Mouse (Mus musculus) frontal cortex, postnatal 25 days (tissue): ENCODE data around the gene Plin2.
"Not testable (repeated sequence)": the region's sequence is repeated elsewhere in the genome, so short reads cannot be mapped to it uniquely, and the experiment has no call there.

Experiments
- DNase-seq, 2 experiments: peaks; one replicate each; pipeline ENCODE4 v3.0.0; 2022; ENCODE audit warnings: low spot score in 2 of 2

The Plin2 gene

GRCm38 (mm10) chr4:86683746-86684145, 13.9 kb upstream of the Plin2 start:
- DNase-seq = no peak

- DNase-seq = no peak
Measured at GRCm38 (mm10) chr4:86683280-86683679, 13.4 kb upstream of the Plin2 start.

GRCm38 (mm10) chr4:86681846-86682245, 12.0 kb upstream of the Plin2 start:
- DNase-seq = no peak

- no peak for DNase-seq
Measured at GRCm38 (mm10) chr4:86681421-86681820, 11.6 kb upstream of the Plin2 start.

- no peak for DNase-seq
Measured at GRCm38 (mm10) chr4:86679686-86680085, 9.8 kb upstream of the Plin2 start.

- no peak for DNase-seq
Measured at GRCm38 (mm10) chr4:86676756-86677155, 6.9 kb upstream of the Plin2 start.

GRCm38 (mm10) chr4:86674739-86675138, 4.9 kb upstream of the Plin2 start:
- not testable (repeated sequence) for DNase-seq

- not testable (repeated sequence) for DNase-seq
Measured at GRCm38 (mm10) chr4:86674150-86674549, 4.3 kb upstream of the Plin2 start.

- no peak for DNase-seq
Measured at GRCm38 (mm10) chr4:86672450-86672849, 2.6 kb upstream of the Plin2 start.

- no peak for DNase-seq
Measured at GRCm38 (mm10) chr4:86671803-86672202, 1.9 kb upstream of the Plin2 start.

- no peak for DNase-seq
Measured at GRCm38 (mm10) chr4:86670582-86671306, 884 bp upstream of the Plin2 start.

- not testable (repeated sequence) for DNase-seq
Measured at GRCm38 (mm10) chr4:86669241-86669753, 563 bp downstream of the Plin2 start.

- DNase-seq = no peak
Measured at GRCm38 (mm10) chr4:86668290-86669000, 1.4 kb downstream of the Plin2 start.

- DNase-seq = no peak
Measured at GRCm38 (mm10) chr4:86665596-86665995, 4.3 kb downstream of the Plin2 start.

- DNase-seq = no peak
Measured at GRCm38 (mm10) chr4:86663919-86664318, 5.9 kb downstream of the Plin2 start.

GRCm38 (mm10) chr4:86657176-86657575, 12.7 kb downstream of the Plin2 start:
- DNase-seq = no peak

GRCm38 (mm10) chr4:86656410-86656809, 13.4 kb downstream of the Plin2 start:
- DNase-seq = not testable (repeated sequence)

- no peak for DNase-seq
Measured at GRCm38 (mm10) chr4:86651686-86652384, 18.0 kb downstream of the Plin2 start.

- not testable (repeated sequence) for DNase-seq
Measured at GRCm38 (mm10) chr4:86648394-86648793, 21.5 kb downstream of the Plin2 start.

GRCm38 (mm10) chr4:86637561-86637960, 32.3 kb downstream of the Plin2 start:
- DNase-seq = not testable (repeated sequence)

GRCm38 (mm10) chr4:86634873-86635272, 35.0 kb downstream of the Plin2 start:
- not testable (repeated sequence) for DNase-seq

GRCm38 (mm10) chr4:86634312-86634711, 35.5 kb downstream of the Plin2 start:
- DNase-seq = not testable (repeated sequence)
